26 mouse cellular contexts compared by ENCODE assay signal in the genomic region with DNA sequence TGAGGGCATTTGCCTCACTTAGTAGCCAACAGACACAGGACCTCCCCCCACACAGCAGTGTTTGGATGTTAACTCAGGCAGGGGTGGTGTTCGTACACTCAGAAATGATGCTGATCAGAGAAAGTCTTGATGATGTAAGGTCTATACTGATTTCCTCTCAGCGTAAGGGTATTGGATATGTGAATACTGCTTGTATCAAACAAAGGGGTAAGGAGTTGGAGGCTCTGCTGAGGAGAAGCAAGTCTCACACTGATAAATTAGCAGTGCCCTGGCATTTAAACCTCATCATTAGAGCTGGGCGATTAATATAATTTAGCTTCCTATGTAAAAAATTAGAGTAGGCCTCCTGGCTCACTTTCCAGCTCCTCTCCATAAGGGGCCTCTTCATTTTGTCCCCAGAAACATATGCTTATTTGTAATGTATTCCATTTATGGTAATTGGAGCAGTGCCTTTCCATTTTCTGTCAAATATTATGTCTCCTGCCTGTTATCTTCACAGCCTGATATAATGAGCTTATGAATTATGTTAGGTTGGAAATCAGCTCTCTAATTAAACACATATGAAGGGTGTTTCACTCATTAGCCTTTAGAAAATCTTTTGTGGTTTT. TPM values are rescaled to one million over a fixed set of nuclear protein-coding genes. Genes with fewer than 3 reads are reported as not detected.
DNase-seq lines count a peak whose midpoint lies in the region; ATAC-seq and TF ChIP-seq lines count a peak whose summit lies in the region.
"Had no signal": no experiment of that assay in that cellular context is flagged by ENCODE, and none has a peak within 500 bp of the region (broad histone marks: within the 10 kb centered on the region; RNA-seq: fewer than 3 reads in every experiment).

No protein-coding gene starts in this region.

- TF ChIP-seq POLR2A in olfactory bulb, adult 2 months (IDR thresholded peaks at IDR 0.05; ENCODE audit: insufficient read depth, low read depth, low read length), result no peak

- H3K27ac ChIP-seq in forebrain, embryonic 14.5 days (ENCODE audit: low read depth, low read length), result peak overlapping the region; percentile 77
- H3K27ac ChIP-seq in forebrain, postnatal 0 days (ENCODE audit: low read depth, low read length), result no peak overlapping the region
- peak overlapping the region; percentile 56 for H3K27ac ChIP-seq in neural tube, embryonic 13.5 days (replicated peaks)
- peak overlapping the region; percentile 36; the same call in 1 of the 2 replicates for H3K27ac ChIP-seq in midbrain, embryonic 13.5 days
- peak overlapping the region; percentile 25; the same call in 1 of the 2 replicates for H3K27ac ChIP-seq in olfactory bulb, adult 2 months (ENCODE audit: insufficient read depth, low read depth, low read length)
- no peak overlapping the region for H3K27ac ChIP-seq in liver, embryonic 12.5 days
- H3K27ac ChIP-seq: embryonic facial prominence, embryonic 13.5 days; gastrocnemius, adult 2 months; kidney, postnatal 0 days; limb, embryonic 10.5 days; macrophage; midbrain, embryonic 12.5 days had no signal

- H3K4me3 ChIP-seq in forebrain, embryonic 14.5 days (ENCODE audit: low read depth, low read length), result no peak overlapping the region
- no peak overlapping the region for H3K4me3 ChIP-seq in forebrain, postnatal 0 days (ENCODE audit: low read depth, low read length)
- no peak overlapping the region for H3K4me3 ChIP-seq in neural tube, embryonic 13.5 days
- H3K4me3 ChIP-seq in midbrain, embryonic 13.5 days (replicated peaks), result no peak overlapping the region
- H3K4me3 ChIP-seq in olfactory bulb, adult 2 months (ENCODE audit: insufficient read depth, low read depth, low read length), result no peak overlapping the region
- H3K4me3 ChIP-seq in liver, embryonic 12.5 days, result no peak overlapping the region
- H3K4me3 ChIP-seq: embryonic facial prominence, embryonic 13.5 days; erythroblast, embryonic 14.5 days; gastrocnemius, adult 2 months; limb, embryonic 10.5 days; midbrain, embryonic 12.5 days had no signal

- H3K9ac ChIP-seq in forebrain, embryonic 14.5 days (ENCODE audit: low read length), result no peak overlapping the region
- H3K9ac ChIP-seq in forebrain, postnatal 0 days, result no peak overlapping the region
- H3K9ac ChIP-seq in neural tube, embryonic 13.5 days, result no peak overlapping the region
- no peak overlapping the region for H3K9ac ChIP-seq in midbrain, embryonic 13.5 days (replicated peaks)
- H3K9ac ChIP-seq in liver, embryonic 12.5 days, result no peak overlapping the region
- H3K9ac ChIP-seq: embryonic facial prominence, embryonic 13.5 days; midbrain, embryonic 12.5 days had no signal

- WGBS in forebrain, embryonic 14.5 days, result 65% methylated on average over 3 of the region's 3 CpGs
- WGBS in forebrain, postnatal 0 days, result 58% methylated on average over 3 of the region's 3 CpGs
- 83% methylated on average over 3 of the region's 3 CpGs for WGBS in neural tube, embryonic 13.5 days
- 79% methylated on average over 3 of the region's 3 CpGs for WGBS in midbrain, embryonic 13.5 days
- WGBS in olfactory bulb, adult 2 months, result 29% methylated on average over 3 of the region's 3 CpGs
- WGBS in liver, embryonic 12.5 days (ENCODE audit: insufficient replicate concordance), result 68% methylated on average over 3 of the region's 3 CpGs

- no peaks in the 10 kb centered on the region for H3K27me3 ChIP-seq in forebrain, embryonic 14.5 days (replicated peaks; ENCODE audit: control insufficient read depth, insufficient read depth, low read length)
- no peaks in the 10 kb centered on the region for H3K27me3 ChIP-seq in forebrain, postnatal 0 days (ENCODE audit: insufficient read depth, low read length)
- H3K27me3 ChIP-seq in neural tube, embryonic 13.5 days, result no peaks in the 10 kb centered on the region
- H3K27me3 ChIP-seq in midbrain, embryonic 13.5 days, result no peaks in the 10 kb centered on the region
- H3K27me3 ChIP-seq in liver, embryonic 12.5 days (replicated peaks), result no peaks in the 10 kb centered on the region
- H3K27me3 ChIP-seq: embryonic facial prominence, embryonic 13.5 days; midbrain, embryonic 12.5 days had no signal

- no peak for TF ChIP-seq CTCF in forebrain, postnatal 0 days (IDR thresholded peaks at IDR 0.05; ENCODE audit: low read depth)
- TF ChIP-seq CTCF in olfactory bulb, adult 2 months (IDR thresholded peaks at IDR 0.05; ENCODE audit: insufficient read depth, low read depth, low read length), result no peak

- no peaks in the 10 kb centered on the region for H3K36me3 ChIP-seq in forebrain, embryonic 14.5 days (ENCODE audit: control insufficient read depth, insufficient read depth, low read length)
- no peaks in the 10 kb centered on the region for H3K36me3 ChIP-seq in forebrain, postnatal 0 days (ENCODE audit: insufficient read depth)
- H3K36me3 ChIP-seq in neural tube, embryonic 13.5 days, result no peaks in the 10 kb centered on the region
- no peaks in the 10 kb centered on the region for H3K36me3 ChIP-seq in midbrain, embryonic 13.5 days
- H3K36me3 ChIP-seq in liver, embryonic 12.5 days, result no peaks in the 10 kb centered on the region
- H3K36me3 ChIP-seq: embryonic facial prominence, embryonic 13.5 days; limb, embryonic 10.5 days; midbrain, embryonic 12.5 days had no signal

- peak; percentile 63 for DNase-seq in forebrain, embryonic 14.5 days (ENCODE audit: low spot score)
- DNase-seq in forebrain, postnatal 0 days, result no peak
- no peak for DNase-seq in neural tube, embryonic 10.5 days (ENCODE audit: extremely low spot score, low spot score)
- DNase-seq in ovary, postnatal 36 days (ENCODE audit: low spot score), result no peak
- DNase-seq: adrenal gland, postnatal 14 days; cerebellum, adult 11-12 months; cerebellum, postnatal 36 days; embryo, embryonic 11 days; gastrocnemius, adult 2 months; kidney, adult 18-20 months; liver; retina, postnatal 1 day; right cerebral cortex, postnatal 25 days; spleen, adult 18-20 months; thymus, postnatal 14 days had no signal

- H3K9me3 ChIP-seq in forebrain, embryonic 14.5 days (replicated peaks; ENCODE audit: control insufficient read depth, low read length), result no peaks in the 10 kb centered on the region
- no peaks in the 10 kb centered on the region for H3K9me3 ChIP-seq in forebrain, postnatal 0 days (ENCODE audit: low read length)
- no peaks in the 10 kb centered on the region for H3K9me3 ChIP-seq in neural tube, embryonic 13.5 days
- H3K9me3 ChIP-seq in midbrain, embryonic 13.5 days, result no peaks in the 10 kb centered on the region
- H3K9me3 ChIP-seq in liver, embryonic 12.5 days (replicated peaks), result no peaks in the 10 kb centered on the region
- H3K9me3 ChIP-seq: embryonic facial prominence, embryonic 13.5 days; limb, embryonic 10.5 days; midbrain, embryonic 12.5 days had no signal

- no peaks in the 10 kb centered on the region for H3K4me1 ChIP-seq in forebrain, embryonic 14.5 days (ENCODE audit: control insufficient read depth, insufficient read depth, low read length)
- no peaks in the 10 kb centered on the region for H3K4me1 ChIP-seq in forebrain, postnatal 0 days (ENCODE audit: insufficient read depth)
- peaks cover 6% of the 10 kb centered on the region; the same call in 1 of the 2 replicates for H3K4me1 ChIP-seq in neural tube, embryonic 13.5 days (replicated peaks)
- H3K4me1 ChIP-seq in midbrain, embryonic 13.5 days (replicated peaks), result no peaks in the 10 kb centered on the region; the same call in 1 of the 2 replicates
- peaks cover 3% of the 10 kb centered on the region for H3K4me1 ChIP-seq in olfactory bulb, adult 2 months (ENCODE audit: control insufficient read depth, insufficient read depth, low read length)
- no peaks in the 10 kb centered on the region for H3K4me1 ChIP-seq in liver, embryonic 12.5 days
- H3K4me1 ChIP-seq: embryonic facial prominence, embryonic 13.5 days; limb, embryonic 10.5 days; midbrain, embryonic 12.5 days had no signal

- no peak overlapping the region for H3K4me2 ChIP-seq in forebrain, embryonic 14.5 days (ENCODE audit: low read length)
- no peak overlapping the region for H3K4me2 ChIP-seq in forebrain, postnatal 0 days (ENCODE audit: low read depth)
- H3K4me2 ChIP-seq in neural tube, embryonic 13.5 days, result no peak overlapping the region
- H3K4me2 ChIP-seq in midbrain, embryonic 13.5 days (replicated peaks), result no peak overlapping the region
- H3K4me2 ChIP-seq in liver, embryonic 12.5 days, result no peak overlapping the region
- H3K4me2 ChIP-seq: embryonic facial prominence, embryonic 13.5 days; midbrain, embryonic 12.5 days had no signal

- ATAC-seq in forebrain, embryonic 14.5 days, result peak; percentile 78; the same call in 1 of the 2 replicates
- no peak; the same call in 1 of the 2 replicates for ATAC-seq in forebrain, postnatal 0 days
- no peak for ATAC-seq in neural tube, embryonic 13.5 days (ENCODE audit: low read depth)
- ATAC-seq in midbrain, embryonic 13.5 days, result no peak
- no peak for ATAC-seq in liver, embryonic 12.5 days
- ATAC-seq: inflammation-experienced regulatory T-cells, adult 6 months had no signal

RNA-seq across cellular contexts. Expression of a gene that starts 31.3 kb away (rescaled TPM):
- 23.3 and 31.6 TPM in 2 replicates for polyA plus RNA-seq in forebrain, embryonic 14.5 days (2014; fragmentation: Nextera tagmentation; extraction: Ambion mirVana)
- 80.1 and 91.1 TPM in 2 replicates for total RNA-seq in forebrain, postnatal 0 days (2014; rRNA removed)
- polyA plus RNA-seq in forebrain, postnatal 0 days (2015; fragmentation: Nextera tagmentation; extraction: Ambion mirVana), result 52.7 and 85.9 TPM in 2 replicates
- polyA plus RNA-seq in neural tube, embryonic 13.5 days (2015; fragmentation: Nextera tagmentation; extraction: Ambion mirVana), result 33.7 and 33.8 TPM in 2 replicates
- polyA plus RNA-seq in midbrain, embryonic 13.5 days (2015; fragmentation: Nextera tagmentation; extraction: Ambion mirVana), result 13.3 and 16.2 TPM in 2 replicates
- polyA plus RNA-seq in olfactory bulb, adult 2 months (2012; ENCODE audit: insufficient read depth, insufficient read length, low replicate concordance, missing spikeins), result 93.0 TPM in 1 of 2 replicates, not detected in the other
- polyA plus RNA-seq in liver, embryonic 12.5 days (2016; fragmentation: Nextera tagmentation; extraction: Ambion mirVana), result 0.12 TPM in 1 of 2 replicates, not detected in the other
- polyA plus RNA-seq: erythroblast, embryonic 14.5 days; inflammation-experienced regulatory T-cells, adult 6 months; macrophage had no signal

Comparison
In these comparisons a context has a peak if more than half of its experiments do, and no peak if none do; other contexts are left out.
1. H3K27ac ChIP-seq: peak in forebrain, embryonic 14.5 days (single experiment), neural tube, embryonic 13.5 days (single experiment), midbrain, embryonic 13.5 days (single experiment) and olfactory bulb, adult 2 months (single experiment); none in forebrain, postnatal 0 days (single experiment) and liver, embryonic 12.5 days (single experiment).
2. RNA of a gene that starts 31.3 kb away (polyA plus RNA-seq): 93.0 TPM in olfactory bulb, adult 2 months, 52.7 to 85.9 TPM in forebrain, postnatal 0 days, 33.7 to 33.8 TPM in neural tube, embryonic 13.5 days, 23.3 to 31.6 TPM in forebrain, embryonic 14.5 days and 13.3 to 16.2 TPM in midbrain, embryonic 13.5 days; 0.12 TPM in liver, embryonic 12.5 days; every median in the first group is over 10 times any median in the second.